Mouse (Mus musculus) myocyte (in vitro differentiated cells): Measurements from ENCODE around the gene Plxna4. TPM values are rescaled to one million over a fixed set of nuclear protein-coding genes. Genes with fewer than 3 reads are reported as not detected.

ENCODE experiments used
- H3K27me3 ChIP-seq: one replicate; pipeline ENCODE4 v1.6.1; 2011; ENCODE audit not compliant: control insufficient read depth, insufficient read depth, insufficient read length
- H3K36me3 ChIP-seq: one replicate; pipeline ENCODE4 v1.6.1; 2011; ENCODE audit not compliant: control insufficient read depth, insufficient read depth
- H3K4me2 ChIP-seq: one replicate; pipeline ENCODE4 v1.6.1; 2011; ENCODE audit warnings: low read depth, control low read depth
- H3K4me3 ChIP-seq: one replicate; pipeline ENCODE4 v1.5.1; 2011; ENCODE audit warnings: mild to moderate bottlenecking, control low read depth, moderate library complexity
- H3K79me2 ChIP-seq: one replicate; pipeline ENCODE4 v1.6.1; 2011; ENCODE audit not compliant: control insufficient read depth, insufficient read depth
- H3ac ChIP-seq: one replicate; pipeline ENCODE4 v1.6.1; 2011; ENCODE audit not compliant: control insufficient read depth, insufficient read length
- CEBPB ChIP-seq: IDR thresholded peaks from 2 replicates; pipeline ENCODE4 v1.6.1; 2011; ENCODE audit warnings: mild to moderate bottlenecking, moderate library complexity; ENCODE audit not compliant: poor library complexity, insufficient read depth, severe bottlenecking
- E2F4 ChIP-seq: IDR thresholded peaks from one replicate; pipeline ENCODE4 v1.6.1; 2011; ENCODE audit warnings: mild to moderate bottlenecking, control low read depth, moderate library complexity; ENCODE audit not compliant: insufficient read depth
- MAX ChIP-seq: IDR thresholded peaks from one replicate; pipeline ENCODE4 v1.6.1; 2011; ENCODE audit warnings: low read depth, mild to moderate bottlenecking, control low read depth
- MYOD1 ChIP-seq, 3 experiments: IDR thresholded peaks; one replicate each; pipeline ENCODE4 v1.6.1; 2011; ENCODE audit warnings: control low read depth in 2 of 3, low read depth in 2 of 3, mild to moderate bottlenecking in 2 of 3, moderate library complexity in 1 of 3; ENCODE audit not compliant: insufficient read length in 2 of 3, control insufficient read depth in 1 of 3
- MYOG ChIP-seq, 3 experiments: IDR thresholded peaks; one replicate each; pipeline ENCODE4 v1.6.1; 2011; ENCODE audit warnings: control low read depth in 2 of 3, low read depth in 2 of 3, mild to moderate bottlenecking in 2 of 3; ENCODE audit not compliant: insufficient read length in 2 of 3, control insufficient read depth in 1 of 3, insufficient read depth in 1 of 3
- POLR2A ChIP-seq: IDR thresholded peaks from one replicate; pipeline ENCODE4 v1.6.1; 2011; ENCODE audit warnings: low read depth, mild to moderate bottlenecking, control low read depth, moderate library complexity; ENCODE audit not compliant: insufficient read length
- POLR2AphosphoS2 ChIP-seq: IDR thresholded peaks from one replicate; pipeline ENCODE4 v1.6.1; 2011; ENCODE audit warnings: low read depth, control low read depth; ENCODE audit not compliant: insufficient read length
- REST ChIP-seq: IDR thresholded peaks from one replicate; pipeline ENCODE4 v1.6.1; 2011; ENCODE audit warnings: mild to moderate bottlenecking, control low read depth, moderate library complexity; ENCODE audit not compliant: insufficient read depth, insufficient read length
- SRF ChIP-seq: IDR thresholded peaks from one replicate; pipeline ENCODE4 v1.6.1; 2011; ENCODE audit warnings: low read depth; ENCODE audit not compliant: control insufficient read depth, insufficient read length
- TCF12 ChIP-seq: IDR thresholded peaks from one replicate; pipeline ENCODE4 v1.6.1; 2011; ENCODE audit warnings: mild to moderate bottlenecking, control low read depth; ENCODE audit not compliant: poor library complexity, insufficient read depth, severe bottlenecking
- TCF3 ChIP-seq: IDR thresholded peaks from one replicate; pipeline ENCODE4 v1.6.1; 2011; ENCODE audit warnings: low read depth, control low read depth; ENCODE audit not compliant: insufficient read length
- USF1 ChIP-seq: IDR thresholded peaks from one replicate; pipeline ENCODE4 v1.6.1; 2011; ENCODE audit warnings: low read depth, mild to moderate bottlenecking, control low read depth, moderate library complexity
- polyA plus RNA-seq: library from polyadenylated mRNA; unstranded; fragments of >200 nt; fragmentation: generic; extraction: Trizol; gene quantifications from one replicate; pipeline ENCODE4 v1.2.1, GENCODE M21; 2012; ENCODE audit warnings: missing spikeins

Gene Plxna4
- polyA plus RNA-seq, 1 experiment, result 0.70 TPM

DNA sequence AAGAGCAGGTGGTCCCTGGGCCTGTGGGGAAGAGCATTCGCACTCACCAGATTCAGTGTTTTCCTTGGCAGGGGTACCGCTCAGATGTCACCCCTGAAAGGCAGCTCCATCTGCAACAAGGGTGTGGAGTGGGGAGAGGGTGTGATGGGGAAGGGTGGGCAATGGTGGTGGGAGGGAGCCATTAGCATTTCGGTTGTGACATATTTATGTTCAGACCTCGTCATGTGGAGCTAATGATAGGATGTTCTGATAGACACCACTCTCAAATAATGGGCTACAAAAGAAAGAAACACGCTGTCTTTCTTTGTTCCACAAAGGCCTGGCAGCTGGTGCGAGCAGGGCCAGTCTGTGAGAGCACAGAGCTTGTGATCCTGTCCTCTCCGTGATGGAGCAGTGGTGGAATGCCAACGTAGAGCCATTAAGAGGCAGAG, 214.0 kb downstream of the Plxna4 start:
- H3K36me3 ChIP-seq, result no peaks in the 10 kb centered on the region
- H3ac ChIP-seq, result no peak overlapping the region
- no peaks in the 10 kb centered on the region for H3K27me3 ChIP-seq
- H3K4me2 ChIP-seq, result no peak overlapping the region
- no peak overlapping the region for H3K4me3 ChIP-seq
- TF ChIP-seq E2F4 (no peak), CEBPB (no peak), MYOG (IDR thresholded peaks at IDR 0.05; ENCODE audit: control insufficient read depth in 1 of 3, insufficient read depth in 1 of 3, insufficient read length in 2 of 3, low read depth in 2 of 3) (no peak), REST (no peak), USF1 (no peak)
- H3K79me2 ChIP-seq, result no peaks in the 10 kb centered on the region

DNA sequence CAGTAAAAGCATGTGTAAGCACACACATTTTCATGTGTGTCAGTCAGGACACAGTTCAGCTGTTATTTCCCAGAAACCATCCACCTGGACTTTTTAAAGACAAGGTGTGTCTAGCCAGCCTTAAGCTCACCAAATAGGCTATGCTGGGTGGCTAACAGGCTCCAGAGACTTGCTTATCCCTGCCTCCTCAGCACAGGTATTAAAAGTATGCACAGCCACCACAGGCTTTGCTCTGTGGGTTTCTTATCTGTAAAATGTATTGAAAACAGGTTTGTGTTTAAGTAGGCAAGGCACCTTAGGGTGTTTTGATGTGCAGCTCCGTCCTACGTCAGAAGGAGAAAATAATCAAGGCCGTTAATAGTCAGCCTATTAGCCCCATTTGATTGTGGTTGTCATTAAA, 218.9 kb downstream of the Plxna4 start:
- Histone ChIP-seq H3K79me2 (no peaks in the 10 kb centered on the region), H3K4me2 (no peak overlapping the region), H3K4me3 (no peak overlapping the region), H3ac (no peak overlapping the region), H3K27me3 (no peaks in the 10 kb centered on the region), H3K36me3 (no peaks in the 10 kb centered on the region)
- no peak for TF ChIP-seq MYOG (IDR thresholded peaks at IDR 0.05; ENCODE audit: control insufficient read depth in 1 of 3, insufficient read depth in 1 of 3, insufficient read length in 2 of 3, low read depth in 2 of 3)
- no peak for TF ChIP-seq E2F4
- no peak for TF ChIP-seq TCF3
- no peak for TF ChIP-seq MYOD1 (IDR thresholded peaks at IDR 0.05; ENCODE audit: control insufficient read depth in 1 of 3, insufficient read length in 2 of 3, low read depth in 2 of 3)
- no peak for TF ChIP-seq POLR2AphosphoS2
- TF ChIP-seq REST, result no peak
- TF ChIP-seq USF1, result no peak
- no peak for TF ChIP-seq SRF
- no peak for TF ChIP-seq CEBPB
- no peak for TF ChIP-seq POLR2A
- TF ChIP-seq MAX, result no peak
- TF ChIP-seq TCF12, result no peak

- Histone ChIP-seq H3K4me2 (no peak overlapping the region), H3K79me2 (no peaks in the 10 kb centered on the region), H3K36me3 (no peaks in the 10 kb centered on the region), H3ac (no peak overlapping the region), H3K4me3 (no peak overlapping the region), H3K27me3 (no peaks in the 10 kb centered on the region)
- no peak for TF ChIP-seq SRF
- no peak for TF ChIP-seq POLR2A
- no peak for TF ChIP-seq MYOG (IDR thresholded peaks at IDR 0.05; ENCODE audit: control insufficient read depth in 1 of 3, insufficient read depth in 1 of 3, insufficient read length in 2 of 3, low read depth in 2 of 3)
- no peak for TF ChIP-seq POLR2AphosphoS2
- TF ChIP-seq CEBPB, result no peak
- TF ChIP-seq MAX, result no peak
- TF ChIP-seq E2F4, result no peak
- TF ChIP-seq MYOD1 (IDR thresholded peaks at IDR 0.05; ENCODE audit: control insufficient read depth in 1 of 3, insufficient read length in 2 of 3, low read depth in 2 of 3), result no peak
Observed at GRCm38 (mm10) chr6:32368408-32368807, 219.6 kb downstream of the Plxna4 start.

- Histone ChIP-seq H3K4me2 (no peak overlapping the region), H3ac (no peak overlapping the region), H3K4me3 (no peak overlapping the region), H3K36me3 (no peaks in the 10 kb centered on the region), H3K27me3 (no peaks in the 10 kb centered on the region), H3K79me2 (no peaks in the 10 kb centered on the region)
- TF ChIP-seq MYOG (IDR thresholded peaks at IDR 0.05; ENCODE audit: control insufficient read depth in 1 of 3, insufficient read depth in 1 of 3, insufficient read length in 2 of 3, low read depth in 2 of 3) (no peak), CEBPB (no peak), SRF (no peak), MAX (no peak), REST (no peak), USF1 (no peak), POLR2A (no peak), MYOD1 (IDR thresholded peaks at IDR 0.05; ENCODE audit: control insufficient read depth in 1 of 3, insufficient read length in 2 of 3, low read depth in 2 of 3) (no peak), TCF12 (no peak), POLR2AphosphoS2 (no peak), E2F4 (no peak), TCF3 (no peak)
Observed at GRCm38 (mm10) chr6:32364933-32365332, 223.1 kb downstream of the Plxna4 start.

GRCm38 (mm10) chr6:32363489-32364068, 224.4 kb downstream of the Plxna4 start:
- H3K27me3 ChIP-seq, result no peaks in the 10 kb centered on the region
- no peaks in the 10 kb centered on the region for H3K79me2 ChIP-seq
- no peak for TF ChIP-seq POLR2A
- TF ChIP-seq REST, result no peak
- no peak overlapping the region for H3K4me2 ChIP-seq
- no peak overlapping the region for H3K4me3 ChIP-seq
- no peak overlapping the region for H3ac ChIP-seq
- no peaks in the 10 kb centered on the region for H3K36me3 ChIP-seq
